Comparison of ENCODE assay signal across 27 mouse cellular contexts in the genomic region with DNA sequence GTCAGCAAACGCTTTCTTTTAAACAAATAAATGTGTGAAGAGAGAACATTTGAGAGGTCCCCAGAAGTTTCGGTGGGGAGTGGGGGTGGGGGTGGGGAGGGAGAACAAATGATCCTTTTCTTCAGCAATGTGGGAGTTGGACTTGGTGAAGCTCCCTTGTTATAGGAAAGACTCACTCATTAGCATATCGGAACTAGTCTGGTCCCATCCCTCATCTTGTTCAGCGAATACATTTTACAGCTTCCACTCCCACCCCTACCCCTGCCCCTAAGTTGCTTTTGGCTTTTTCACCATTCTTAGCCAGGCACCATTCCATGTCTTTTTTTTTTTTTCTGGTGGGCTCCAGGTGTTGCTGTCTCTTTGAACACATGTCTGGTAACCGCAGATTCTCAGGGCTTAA.
DNase-seq lines count a peak whose midpoint lies in the region; ATAC-seq lines count a peak whose summit lies in the region.
"Had no signal": no experiment of that assay in that cellular context is flagged by ENCODE, and none has a peak within 500 bp of the region (broad histone marks: within the 10 kb centered on the region; RNA-seq: fewer than 3 reads in every experiment).

No protein-coding gene starts in this region.

- no peak for DNase-seq in heart, embryonic 10.5 days (ENCODE audit: low spot score)
- DNase-seq in kidney, postnatal 14 days: no peak
- DNase-seq in embryonic facial prominence, embryonic 14.5 days (ENCODE audit: low spot score): peak; percentile 2
- DNase-seq in hindbrain, embryonic 14.5 days (ENCODE audit: low spot score): no peak
- DNase-seq in liver, embryonic 11.5 days (ENCODE audit: low spot score): no peak
- no peak for DNase-seq in cerebellum, adult 8-10 months
- DNase-seq: adrenal gland, postnatal 36 days; cerebellum, postnatal 10 days; gastrocnemius, adult 2 months; heart, postnatal 4 days; kidney, postnatal 10 days; lung, postnatal 4 days; midbrain, embryonic 14.5 days; retina, postnatal 1 day; right cerebral cortex, postnatal 25 days; spleen, adult 18-20 months; thymus, postnatal 25 days had no signal

- peak overlapping the region; percentile 36 for H3K4me2 ChIP-seq in heart, embryonic 13.5 days
- H3K4me2 ChIP-seq in kidney, embryonic 16.5 days (replicated peaks; ENCODE audit: low read depth, low read length): peak overlapping the region; percentile 39
- H3K4me2 ChIP-seq in embryonic facial prominence, embryonic 14.5 days (ENCODE audit: low read depth, low read length): no peak overlapping the region
- H3K4me2 ChIP-seq in hindbrain, embryonic 14.5 days (replicated peaks): 0 out of 2 replicates have a peak overlapping the region, but pooled peaks have one; percentile 11
- no peak overlapping the region for H3K4me2 ChIP-seq in liver, embryonic 11.5 days
- H3K4me2 ChIP-seq: forebrain, embryonic 13.5 days; intestine, embryonic 15.5 days; limb, embryonic 13.5 days; neural tube, embryonic 13.5 days had no signal

- no peak for ATAC-seq in heart, embryonic 13.5 days (ENCODE audit: extremely low read depth, insufficient number of reproducible peaks, low FRiP score, low TSS enrichment)
- ATAC-seq in kidney, embryonic 16.5 days (ENCODE audit: low FRiP score, low TSS enrichment): peak; percentile 57; the same call in 1 of the 2 replicates
- no peak for ATAC-seq in embryonic facial prominence, embryonic 14.5 days (ENCODE audit: low read depth)
- ATAC-seq in hindbrain, embryonic 14.5 days (ENCODE audit: low FRiP score): peak; percentile 60; the same call in 1 of the 2 replicates
- no peak for ATAC-seq in liver, embryonic 11.5 days (replicated peaks; ENCODE audit: low FRiP score)
- ATAC-seq: forebrain, embryonic 13.5 days; intestine, embryonic 15.5 days; Patski had no signal

- no peak overlapping the region; the same call in 1 of the 2 replicates for H3K4me3 ChIP-seq in heart, embryonic 13.5 days
- no peak overlapping the region for H3K4me3 ChIP-seq in heart, embryonic 10.5 days
- H3K4me3 ChIP-seq in kidney, embryonic 16.5 days (ENCODE audit: low read length): peak overlapping the region; percentile 6; the same call in 1 of the 2 replicates
- H3K4me3 ChIP-seq in embryonic facial prominence, embryonic 14.5 days (ENCODE audit: low read depth, low read length): no peak overlapping the region
- no peak overlapping the region for H3K4me3 ChIP-seq in hindbrain, embryonic 14.5 days (replicated peaks; ENCODE audit: low read length)
- H3K4me3 ChIP-seq in liver, embryonic 11.5 days (ENCODE audit: low read depth, low read length): no peak overlapping the region
- H3K4me3 ChIP-seq: erythroblast, embryonic 14.5 days; forebrain, embryonic 13.5 days; gastrocnemius, adult 2 months; intestine, embryonic 15.5 days; layer of hippocampus, adult 2 months; limb, embryonic 13.5 days; neural tube, embryonic 13.5 days had no signal

- H3K27ac ChIP-seq in heart, embryonic 13.5 days (replicated peaks): no peak overlapping the region
- H3K27ac ChIP-seq in heart, embryonic 10.5 days: no peak overlapping the region
- no peak overlapping the region for H3K27ac ChIP-seq in kidney, embryonic 16.5 days (ENCODE audit: low read length)
- no peak overlapping the region for H3K27ac ChIP-seq in embryonic facial prominence, embryonic 14.5 days (replicated peaks; ENCODE audit: low read depth, low read length)
- no peak overlapping the region for H3K27ac ChIP-seq in hindbrain, embryonic 14.5 days
- H3K27ac ChIP-seq in liver, embryonic 11.5 days (ENCODE audit: low read depth, low read length): no peak overlapping the region
- H3K27ac ChIP-seq: forebrain, embryonic 13.5 days; gastrocnemius, adult 2 months; intestine, embryonic 15.5 days; layer of hippocampus, adult 2 months; limb, embryonic 13.5 days; liver, embryonic 14.5 days; neural tube, embryonic 13.5 days had no signal

- H3K4me1 ChIP-seq in heart, embryonic 13.5 days: no peaks in the 10 kb centered on the region
- no peaks in the 10 kb centered on the region for H3K4me1 ChIP-seq in heart, embryonic 10.5 days
- no peaks in the 10 kb centered on the region for H3K4me1 ChIP-seq in kidney, embryonic 16.5 days (ENCODE audit: insufficient read depth, low read length)
- no peaks in the 10 kb centered on the region for H3K4me1 ChIP-seq in embryonic facial prominence, embryonic 14.5 days (ENCODE audit: control insufficient read depth, insufficient read depth, low read length)
- peaks cover 4% of the 10 kb centered on the region; the same call in 1 of the 2 replicates for H3K4me1 ChIP-seq in hindbrain, embryonic 14.5 days (replicated peaks; ENCODE audit: control insufficient read depth, insufficient read depth, low read length)
- no peaks in the 10 kb centered on the region for H3K4me1 ChIP-seq in liver, embryonic 11.5 days (replicated peaks; ENCODE audit: control insufficient read depth, insufficient read depth, low read length)
- H3K4me1 ChIP-seq: intestine, embryonic 15.5 days; limb, embryonic 13.5 days; neural tube, embryonic 13.5 days had no signal

- 54% methylated on average over 5 of the region's 5 CpGs for WGBS in heart, embryonic 13.5 days
- 72% methylated on average over 5 of the region's 5 CpGs for WGBS in heart, embryonic 10.5 days
- 13% methylated on average over 5 of the region's 5 CpGs for WGBS in kidney, embryonic 16.5 days
- WGBS in embryonic facial prominence, embryonic 14.5 days: 51% methylated on average over 5 of the region's 5 CpGs
- WGBS in hindbrain, embryonic 14.5 days: 50% methylated on average over 5 of the region's 5 CpGs
- 51% methylated on average over 5 of the region's 5 CpGs for WGBS in liver, embryonic 11.5 days

- no peaks in the 10 kb centered on the region for H3K9me3 ChIP-seq in heart, embryonic 13.5 days
- H3K9me3 ChIP-seq in heart, embryonic 10.5 days: no peaks in the 10 kb centered on the region
- no peaks in the 10 kb centered on the region for H3K9me3 ChIP-seq in kidney, embryonic 16.5 days (ENCODE audit: low read length)
- no peaks in the 10 kb centered on the region for H3K9me3 ChIP-seq in embryonic facial prominence, embryonic 14.5 days (ENCODE audit: control insufficient read depth, low read length)
- H3K9me3 ChIP-seq in hindbrain, embryonic 14.5 days (ENCODE audit: control insufficient read depth, low read length): no peaks in the 10 kb centered on the region
- no peaks in the 10 kb centered on the region for H3K9me3 ChIP-seq in liver, embryonic 11.5 days (ENCODE audit: control insufficient read depth, low read length)
- H3K9me3 ChIP-seq: forebrain, embryonic 13.5 days; intestine, embryonic 15.5 days; limb, embryonic 13.5 days; neural tube, embryonic 13.5 days had no signal

- no peaks in the 10 kb centered on the region for H3K27me3 ChIP-seq in heart, embryonic 13.5 days (replicated peaks)
- H3K27me3 ChIP-seq in heart, embryonic 10.5 days (ENCODE audit: insufficient read depth, poor library complexity, severe bottlenecking): no peaks in the 10 kb centered on the region
- no peaks in the 10 kb centered on the region for H3K27me3 ChIP-seq in kidney, embryonic 16.5 days (ENCODE audit: insufficient read depth, low read length)
- no peaks in the 10 kb centered on the region for H3K27me3 ChIP-seq in embryonic facial prominence, embryonic 14.5 days (replicated peaks; ENCODE audit: control insufficient read depth, insufficient read depth, low read length)
- no peaks in the 10 kb centered on the region for H3K27me3 ChIP-seq in hindbrain, embryonic 14.5 days (ENCODE audit: control insufficient read depth, insufficient read depth, low read length)
- no peaks in the 10 kb centered on the region for H3K27me3 ChIP-seq in liver, embryonic 11.5 days (replicated peaks; ENCODE audit: control insufficient read depth, insufficient read depth, low read length)
- H3K27me3 ChIP-seq: forebrain, embryonic 13.5 days; intestine, embryonic 15.5 days; limb, embryonic 13.5 days; neural tube, embryonic 13.5 days; Patski had no signal

- no peaks in the 10 kb centered on the region for H3K36me3 ChIP-seq in heart, embryonic 13.5 days
- H3K36me3 ChIP-seq in heart, embryonic 10.5 days: no peaks in the 10 kb centered on the region
- no peaks in the 10 kb centered on the region for H3K36me3 ChIP-seq in kidney, embryonic 16.5 days (ENCODE audit: insufficient read depth, low read length)
- no peaks in the 10 kb centered on the region for H3K36me3 ChIP-seq in embryonic facial prominence, embryonic 14.5 days (ENCODE audit: control insufficient read depth, insufficient read depth, low read length)
- H3K36me3 ChIP-seq in hindbrain, embryonic 14.5 days (replicated peaks; ENCODE audit: control insufficient read depth, insufficient read depth): no peaks in the 10 kb centered on the region
- H3K36me3 ChIP-seq in liver, embryonic 11.5 days (ENCODE audit: control insufficient read depth, insufficient read depth, low read length): no peaks in the 10 kb centered on the region
- H3K36me3 ChIP-seq: intestine, embryonic 15.5 days; limb, embryonic 13.5 days; neural tube, embryonic 13.5 days had no signal

- H3K9ac ChIP-seq in heart, embryonic 13.5 days: no peak overlapping the region
- no peak overlapping the region for H3K9ac ChIP-seq in kidney, embryonic 16.5 days (replicated peaks; ENCODE audit: low read length)
- H3K9ac ChIP-seq in embryonic facial prominence, embryonic 14.5 days (ENCODE audit: low read depth, low read length): no peak overlapping the region
- H3K9ac ChIP-seq in hindbrain, embryonic 14.5 days: no peak overlapping the region
- H3K9ac ChIP-seq in liver, embryonic 11.5 days (ENCODE audit: low read depth, low read length): no peak overlapping the region
- H3K9ac ChIP-seq: forebrain, embryonic 13.5 days; intestine, embryonic 15.5 days; limb, embryonic 13.5 days; liver, embryonic 14.5 days; neural tube, embryonic 13.5 days had no signal

Comparison
In these comparisons a context has a peak if more than half of its experiments do, and no peak if none do; other contexts are left out.
1. ATAC-seq: peak in kidney, embryonic 16.5 days (single experiment) and hindbrain, embryonic 14.5 days (single experiment); none in heart, embryonic 13.5 days (single experiment), embryonic facial prominence, embryonic 14.5 days (single experiment) and liver, embryonic 11.5 days (single experiment).
2. H3K4me2 ChIP-seq: peak in heart, embryonic 13.5 days (single experiment), kidney, embryonic 16.5 days (single experiment) and hindbrain, embryonic 14.5 days (single experiment); none in embryonic facial prominence, embryonic 14.5 days (single experiment) and liver, embryonic 11.5 days (single experiment).